Mouse (Mus musculus) bone marrow, adult 2 months (tissue): ENCODE data around the gene Tbc1d17.

Experiments
- CTCF ChIP-seq: fragments of 200-500 bp; IDR thresholded peaks from 2 replicates; pipeline ENCODE4 v1.5.1; 2011; ENCODE audit warnings: low read length, control low read depth; ENCODE audit not compliant: control insufficient read depth, insufficient read depth
- POLR2A ChIP-seq: fragments of 200-500 bp; IDR thresholded peaks from 2 replicates; pipeline ENCODE4 v1.6.1; 2011; ENCODE audit warnings: low read depth, mild to moderate bottlenecking, control low read depth, low read length, borderline replicate concordance; ENCODE audit not compliant: control insufficient read depth

GRCm38 (mm10) chr7:44894175-44894574 is 45.3 kb upstream of the Tbc1d17 start:
- TF ChIP-seq POLR2A (no peak), CTCF (no peak)
